Mouse (Mus musculus): ENCODE results near the gene Endov. TPM values are rescaled to one million over a fixed set of nuclear protein-coding genes. Genes with fewer than 3 reads are reported as not detected.

The Endov gene
- polyA plus RNA-seq (2015; fragmentation: Nextera tagmentation; extraction: Ambion mirVana) = 16.0 and 17.9 TPM in 2 replicates

- peak; percentile 98 for ATAC-seq (ENCODE audit: low read depth)
- Histone ChIP-seq H3K9me3 (ENCODE audit: control insufficient read depth, low read length) (no peaks in the 10 kb centered on the region), H3K4me3 (ENCODE audit: low read length) (peak within 1 kb of the TSS; percentile 80), H3K4me2 (ENCODE audit: low read depth, low read length) (peak within 1 kb of the TSS; percentile 80), H3K27ac (ENCODE audit: low read length) (peak within 1 kb of the TSS; percentile 88), H3K9ac (ENCODE audit: low read length) (peak within 1 kb of the TSS; percentile 91), H3K4me1 (replicated peaks; ENCODE audit: control insufficient read depth, insufficient read depth, low read length) (peaks cover 6% of the 10 kb centered on the region), H3K36me3 (ENCODE audit: control insufficient read depth, insufficient read depth, low read length) (peaks cover 5% of the 10 kb centered on the region; the same call in 1 of the 2 replicates), H3K27me3 (ENCODE audit: control insufficient read depth, insufficient read depth, low read depth, low read length) (no peaks in the 10 kb centered on the region)
- WGBS = under 1% methylated on average over 62 of the region's 66 CpGs
Measured at GRCm38 (mm10) chr11:119490861-119491689, at the start of gene Endov. TSS of gene Endov (plus strand) at chr11:119491347.

GRCm38 (mm10) chr11:119442199-119442598, 48.9 kb upstream of the Endov start:
- H3K9ac ChIP-seq (ENCODE audit: low read length) = no peak overlapping the region
- ATAC-seq (ENCODE audit: low read depth) = no peak
- H3K4me1 ChIP-seq (replicated peaks; ENCODE audit: control insufficient read depth, insufficient read depth, low read length) = peaks cover 3% of the 10 kb centered on the region; the same call in 1 of the 2 replicates
- H3K4me3 ChIP-seq (ENCODE audit: low read length) = no peak overlapping the region
- WGBS = 89% methylated on average over 8 of the region's 8 CpGs
- H3K27ac ChIP-seq (ENCODE audit: low read length) = no peak overlapping the region
- peaks cover 17% of the 10 kb centered on the region for H3K36me3 ChIP-seq (ENCODE audit: control insufficient read depth, insufficient read depth, low read length)
- H3K4me2 ChIP-seq (ENCODE audit: low read depth, low read length) = no peak overlapping the region
- H3K27me3 ChIP-seq (ENCODE audit: control insufficient read depth, insufficient read depth, low read depth, low read length) = no peaks in the 10 kb centered on the region
- H3K9me3 ChIP-seq (ENCODE audit: control insufficient read depth, low read length) = no peaks in the 10 kb centered on the region

- Histone ChIP-seq H3K4me3 (ENCODE audit: low read length) (no peak overlapping the region), H3K4me2 (ENCODE audit: low read depth, low read length) (no peak overlapping the region), H3K27ac (ENCODE audit: low read length) (no peak overlapping the region), H3K4me1 (replicated peaks; ENCODE audit: control insufficient read depth, insufficient read depth, low read length) (no peaks in the 10 kb centered on the region; the same call in 1 of the 2 replicates), H3K9me3 (ENCODE audit: control insufficient read depth, low read length) (no peaks in the 10 kb centered on the region), H3K9ac (ENCODE audit: low read length) (no peak overlapping the region), H3K36me3 (ENCODE audit: control insufficient read depth, insufficient read depth, low read length) (peaks cover 15% of the 10 kb centered on the region), H3K27me3 (ENCODE audit: control insufficient read depth, insufficient read depth, low read depth, low read length) (no peaks in the 10 kb centered on the region)
- ATAC-seq (ENCODE audit: low read depth) = no peak
- 91% methylated on average over 9 of the region's 9 CpGs for WGBS
Measured at GRCm38 (mm10) chr11:119443442-119443841, 47.7 kb upstream of the Endov start.

- H3K27ac ChIP-seq (ENCODE audit: low read length) = no peak overlapping the region
- H3K36me3 ChIP-seq (ENCODE audit: control insufficient read depth, insufficient read depth, low read length) = peaks cover 5% of the 10 kb centered on the region; the same call in 1 of the 2 replicates
- ATAC-seq (ENCODE audit: low read depth) = no peak
- H3K9ac ChIP-seq (ENCODE audit: low read length) = no peak overlapping the region
- H3K27me3 ChIP-seq (ENCODE audit: control insufficient read depth, insufficient read depth, low read depth, low read length) = no peaks in the 10 kb centered on the region
- 75% methylated on average over 4 of the region's 4 CpGs for WGBS
- H3K4me2 ChIP-seq (ENCODE audit: low read depth, low read length) = no peak overlapping the region
- no peak overlapping the region for H3K4me3 ChIP-seq (ENCODE audit: low read length)
- no peaks in the 10 kb centered on the region for H3K4me1 ChIP-seq (replicated peaks; ENCODE audit: control insufficient read depth, insufficient read depth, low read length)
- H3K9me3 ChIP-seq (ENCODE audit: control insufficient read depth, low read length) = no peaks in the 10 kb centered on the region
Measured at GRCm38 (mm10) chr11:119456097-119456496, 35.0 kb upstream of the Endov start.

GRCm38 (mm10) chr11:119477876-119478275, 13.3 kb upstream of the Endov start:
- no peak for ATAC-seq (ENCODE audit: low read depth)
- H3K4me2 ChIP-seq (ENCODE audit: low read depth, low read length) = no peak overlapping the region
- H3K36me3 ChIP-seq (ENCODE audit: control insufficient read depth, insufficient read depth, low read length) = peaks cover 22% of the 10 kb centered on the region
- H3K4me1 ChIP-seq (replicated peaks; ENCODE audit: control insufficient read depth, insufficient read depth, low read length) = no peaks in the 10 kb centered on the region
- H3K27ac ChIP-seq (ENCODE audit: low read length) = no peak overlapping the region
- H3K4me3 ChIP-seq (ENCODE audit: low read length) = no peak overlapping the region
- no peak overlapping the region for H3K9ac ChIP-seq (ENCODE audit: low read length)
- 89% methylated on average over 4 of the region's 4 CpGs for WGBS
- H3K9me3 ChIP-seq (ENCODE audit: control insufficient read depth, low read length) = no peaks in the 10 kb centered on the region
- no peaks in the 10 kb centered on the region for H3K27me3 ChIP-seq (ENCODE audit: control insufficient read depth, insufficient read depth, low read depth, low read length)

- 4% methylated on average over 27 of the region's 27 CpGs for WGBS
- peak; percentile 19; the same call in 1 of the 2 replicates for ATAC-seq (ENCODE audit: low read depth)
Measured at GRCm38 (mm10) chr11:119491690-119492087, 542 bp downstream of the Endov start.

GRCm38 (mm10) chr11:119492830-119493229, 1.7 kb downstream of the Endov start:
- H3K4me3 ChIP-seq (ENCODE audit: low read length) = no peak overlapping the region
- no peaks in the 10 kb centered on the region; the same call in 1 of the 2 replicates for H3K36me3 ChIP-seq (ENCODE audit: control insufficient read depth, insufficient read depth, low read length)
- H3K9ac ChIP-seq (ENCODE audit: low read length) = no peak overlapping the region
- H3K4me2 ChIP-seq (ENCODE audit: low read depth, low read length) = peak overlapping the region; percentile 80; the same call in 1 of the 2 replicates
- H3K4me1 ChIP-seq (replicated peaks; ENCODE audit: control insufficient read depth, insufficient read depth, low read length) = peaks cover 6% of the 10 kb centered on the region
- 94% methylated on average over 6 of the region's 6 CpGs for WGBS
- no peak overlapping the region for H3K27ac ChIP-seq (ENCODE audit: low read length)
- H3K27me3 ChIP-seq (ENCODE audit: control insufficient read depth, insufficient read depth, low read depth, low read length) = no peaks in the 10 kb centered on the region
- ATAC-seq (ENCODE audit: low read depth) = no peak
- no peaks in the 10 kb centered on the region for H3K9me3 ChIP-seq (ENCODE audit: control insufficient read depth, low read length)

More at GRCm38 (mm10) chr11:119491690-119492087, 542 bp downstream of the Endov start:
- H3K4me3 ChIP-seq (ENCODE audit: low read length) = peak overlapping the region; percentile 80
- H3K4me2 ChIP-seq (ENCODE audit: low read depth, low read length) = peak overlapping the region; percentile 80
- peaks cover 6% of the 10 kb centered on the region for H3K4me1 ChIP-seq (replicated peaks; ENCODE audit: control insufficient read depth, insufficient read depth, low read length)
- peaks cover 4% of the 10 kb centered on the region; the same call in 1 of the 2 replicates for H3K36me3 ChIP-seq (ENCODE audit: control insufficient read depth, insufficient read depth, low read length)
- no peaks in the 10 kb centered on the region for H3K27me3 ChIP-seq (ENCODE audit: control insufficient read depth, insufficient read depth, low read depth, low read length)
- H3K27ac ChIP-seq (ENCODE audit: low read length) = peak overlapping the region; percentile 88
- H3K9me3 ChIP-seq (ENCODE audit: control insufficient read depth, low read length) = no peaks in the 10 kb centered on the region
- H3K9ac ChIP-seq (ENCODE audit: low read length) = peak overlapping the region; percentile 91

GRCm38 (mm10) chr11:119493516-119493915, 2.4 kb downstream of the Endov start:
- H3K4me1 ChIP-seq (replicated peaks; ENCODE audit: control insufficient read depth, insufficient read depth, low read length) = peaks cover 6% of the 10 kb centered on the region
- no peaks in the 10 kb centered on the region for H3K27me3 ChIP-seq (ENCODE audit: control insufficient read depth, insufficient read depth, low read depth, low read length)
- no peaks in the 10 kb centered on the region for H3K9me3 ChIP-seq (ENCODE audit: control insufficient read depth, low read length)
- 54% methylated on average over 4 of the region's 4 CpGs for WGBS
- no peak overlapping the region for H3K4me2 ChIP-seq (ENCODE audit: low read depth, low read length)
- no peak overlapping the region for H3K9ac ChIP-seq (ENCODE audit: low read length)
- no peak for ATAC-seq (ENCODE audit: low read depth)
- no peaks in the 10 kb centered on the region for H3K36me3 ChIP-seq (ENCODE audit: control insufficient read depth, insufficient read depth, low read length)
- no peak overlapping the region for H3K4me3 ChIP-seq (ENCODE audit: low read length)
- no peak overlapping the region for H3K27ac ChIP-seq (ENCODE audit: low read length)

- H3K36me3 ChIP-seq (ENCODE audit: control insufficient read depth, insufficient read depth, low read length) = peaks cover 6% of the 10 kb centered on the region
- 92% methylated on average over 5 of the region's 5 CpGs for WGBS
- H3K27me3 ChIP-seq (ENCODE audit: control insufficient read depth, insufficient read depth, low read depth, low read length) = no peaks in the 10 kb centered on the region
- ATAC-seq (ENCODE audit: low read depth) = no peak
- no peak overlapping the region for H3K9ac ChIP-seq (ENCODE audit: low read length)
- H3K4me1 ChIP-seq (replicated peaks; ENCODE audit: control insufficient read depth, insufficient read depth, low read length) = peaks cover 6% of the 10 kb centered on the region
- H3K27ac ChIP-seq (ENCODE audit: low read length) = no peak overlapping the region
- H3K4me3 ChIP-seq (ENCODE audit: low read length) = no peak overlapping the region
- H3K9me3 ChIP-seq (ENCODE audit: control insufficient read depth, low read length) = no peaks in the 10 kb centered on the region
- no peak overlapping the region for H3K4me2 ChIP-seq (ENCODE audit: low read depth, low read length)
Measured at GRCm38 (mm10) chr11:119496147-119496546, 5.0 kb downstream of the Endov start.
